Mouse (Mus musculus) NIH3T3 (cell line): ENCODE data around the gene Cenpx.
A peak's percentile ranks its signal among the peaks of the same experiment; 100 is the strongest.
"Not testable (repeated sequence)": the region's sequence is repeated elsewhere in the genome, so short reads cannot be mapped to it uniquely, and the experiment has no call there.

Experiments used
- DNase-seq: peaks from one replicate; pipeline ENCODE4 v3.0.0-alpha.2; 2012; ENCODE audit warnings: low read depth

Gene Cenpx

GRCm38 (mm10) chr11:120695641-120696040, 17.9 kb downstream of the Cenpx start:
- no peak for DNase-seq

GRCm38 (mm10) chr11:120695184-120695583, 18.4 kb downstream of the Cenpx start:
- DNase-seq: no peak

- DNase-seq: no peak
Observed at GRCm38 (mm10) chr11:120693461-120693860, 20.1 kb downstream of the Cenpx start.

- no peak for DNase-seq
Observed at GRCm38 (mm10) chr11:120692471-120693011, 21.0 kb downstream of the Cenpx start.

- no peak for DNase-seq
Observed at GRCm38 (mm10) chr11:120689365-120689764, 24.2 kb downstream of the Cenpx start.

GRCm38 (mm10) chr11:120686650-120687272, 26.8 kb downstream of the Cenpx start:
- DNase-seq: no peak

GRCm38 (mm10) chr11:120684660-120685059, 28.9 kb downstream of the Cenpx start:
- no peak for DNase-seq

- no peak for DNase-seq
Observed at GRCm38 (mm10) chr11:120684086-120684485, 29.5 kb downstream of the Cenpx start.

- DNase-seq: no peak
Observed at GRCm38 (mm10) chr11:120683536-120683935, 30.0 kb downstream of the Cenpx start.

GRCm38 (mm10) chr11:120682683-120683082, 30.9 kb downstream of the Cenpx start:
- peak; percentile 80 for DNase-seq

- peak; percentile 50 for DNase-seq
Observed at GRCm38 (mm10) chr11:120679909-120680308, 33.6 kb downstream of the Cenpx start.

- DNase-seq: no peak
Observed at GRCm38 (mm10) chr11:120676951-120677350, 36.6 kb downstream of the Cenpx start.

- DNase-seq: not testable (repeated sequence)
Observed at GRCm38 (mm10) chr11:120675875-120676274, 37.7 kb downstream of the Cenpx start.

GRCm38 (mm10) chr11:120673594-120674122, 39.9 kb downstream of the Cenpx start:
- DNase-seq: no peak

- peak; percentile 98 for DNase-seq
Observed at GRCm38 (mm10) chr11:120672687-120673593, 40.6 kb downstream of the Cenpx start, which contains the start of gene Aspscr1. Aspscr1 (plus strand) TSS chr11:120672973.

GRCm38 (mm10) chr11:120666617-120667016, 46.9 kb downstream of the Cenpx start:
- DNase-seq: peak; percentile 50

- DNase-seq: no peak
Observed at GRCm38 (mm10) chr11:120665406-120665805, 48.1 kb downstream of the Cenpx start.

GRCm38 (mm10) chr11:120663714-120664113, 49.8 kb downstream of the Cenpx start:
- no peak for DNase-seq

GRCm38 (mm10) chr11:120662759-120663158, 50.8 kb downstream of the Cenpx start:
- DNase-seq: no peak

- DNase-seq: no peak
Observed at GRCm38 (mm10) chr11:120661076-120661460, 52.5 kb downstream of the Cenpx start, which contains the start of gene Notum. Notum (minus strand) TSS chr11:120661175.
